8 mouse cellular contexts compared by ENCODE assay signal in the genomic region with DNA sequence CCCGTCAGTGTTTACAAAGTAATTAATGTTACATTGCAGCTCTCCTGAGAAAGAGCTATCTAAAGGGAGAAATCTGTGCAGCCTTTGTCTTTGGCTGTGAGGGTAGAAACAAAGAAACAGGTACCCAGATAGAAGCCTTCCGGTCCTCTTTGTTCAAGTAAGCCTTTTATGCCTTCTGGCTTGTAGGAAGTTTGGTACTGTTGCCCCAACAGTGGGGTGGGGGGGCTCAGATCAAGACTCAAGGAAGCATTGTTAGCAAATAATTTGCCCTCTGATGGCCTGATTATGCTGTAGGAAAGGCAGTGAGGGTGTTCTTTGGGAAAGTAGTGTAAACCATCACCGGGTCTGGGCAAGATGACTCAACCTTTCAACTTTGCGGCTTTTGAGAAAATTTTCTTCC. TPM values are rescaled to one million over a fixed set of nuclear protein-coding genes. Genes with fewer than 3 reads are reported as not detected.
DNase-seq lines count a peak whose midpoint lies in the region; ATAC-seq and TF ChIP-seq lines count a peak whose summit lies in the region.

No protein-coding gene starts in this region.

- no peaks in the 10 kb centered on the region for H3K9me3 ChIP-seq in limb, embryonic 12.5 days
- H3K9me3 ChIP-seq in stomach, postnatal 0 days (ENCODE audit: control insufficient read depth, low read length): no peaks in the 10 kb centered on the region

- no peak for TF ChIP-seq CTCF in thymus, adult 2 months (IDR thresholded peaks at IDR 0.05; ENCODE audit: borderline replicate concordance, control insufficient read depth, extremely low read depth, insufficient read depth, low read length, poor library complexity)
- TF ChIP-seq CTCF in stomach, postnatal 0 days (IDR thresholded peaks at IDR 0.05; ENCODE audit: low read depth): no peak

- no peak for TF ChIP-seq POLR2A in thymus, adult 2 months (IDR thresholded peaks at IDR 0.05; ENCODE audit: control insufficient read depth, extremely low read depth, insufficient read depth, low read length, poor library complexity)

- no peak for TF ChIP-seq EP300 in stomach, postnatal 0 days (optimal IDR thresholded peaks at IDR 0.05)

- 34% methylated on average over 4 of the region's 4 CpGs for WGBS in thymus, adult 2 months
- 3% methylated on average over 4 of the region's 4 CpGs for WGBS in limb, embryonic 12.5 days
- WGBS in stomach, postnatal 0 days: 14% methylated on average over 4 of the region's 4 CpGs

- H3K9ac ChIP-seq in limb, embryonic 12.5 days (replicated peaks): peak overlapping the region; percentile 88
- peak overlapping the region; percentile 31; the same call in 1 of the 2 replicates for H3K9ac ChIP-seq in stomach, postnatal 0 days (ENCODE audit: low read length)

- H3K27ac ChIP-seq in thymus, adult 2 months (ENCODE audit: control insufficient read depth, insufficient read depth, low read length): no peak overlapping the region
- H3K27ac ChIP-seq in limb, embryonic 12.5 days: peak overlapping the region; percentile 97
- peak overlapping the region; percentile 49; the same call in 1 of the 2 replicates for H3K27ac ChIP-seq in stomach, postnatal 0 days (replicated peaks)

- H3K4me1 ChIP-seq in thymus, adult 2 months (replicated peaks; ENCODE audit: control insufficient read depth, insufficient read depth, low read length): peaks cover 19% of the 10 kb centered on the region
- peaks cover 41% of the 10 kb centered on the region for H3K4me1 ChIP-seq in limb, embryonic 12.5 days (replicated peaks)
- H3K4me1 ChIP-seq in stomach, postnatal 0 days (replicated peaks; ENCODE audit: control insufficient read depth, insufficient read depth): peaks cover 18% of the 10 kb centered on the region

- no peak for ATAC-seq in CD4-positive, CD25-positive, alpha-beta regulatory T cell, adult 4 months
- no peak for ATAC-seq in limb, embryonic 12.5 days (ENCODE audit: insufficient number of reproducible peaks, insufficient read depth, low FRiP score, low TSS enrichment, low read depth)
- ATAC-seq in stomach, postnatal 0 days (ENCODE audit: low FRiP score, low TSS enrichment): no peak
- ATAC-seq in inflammation-experienced regulatory T-cells, adult 6 months: no peak

- no peaks in the 10 kb centered on the region for H3K36me3 ChIP-seq in thymus, adult 2 months (ENCODE audit: control insufficient read depth, insufficient read depth, low read length)
- H3K36me3 ChIP-seq in limb, embryonic 12.5 days: peaks cover 33% of the 10 kb centered on the region
- H3K36me3 ChIP-seq in stomach, postnatal 0 days (ENCODE audit: control insufficient read depth, insufficient read depth, low read length): no peaks in the 10 kb centered on the region

- DNase-seq in CD4-positive, CD25-positive, alpha-beta regulatory T cell, adult 2 months (ENCODE audit: low read depth, low spot score): peak; percentile 35
- peak; percentile 38 for DNase-seq in thymus, postnatal 0 days (ENCODE audit: low spot score)
- no peak for DNase-seq in thymus, adult 2 months
- no peak for DNase-seq in stomach, postnatal 0 days (ENCODE audit: low spot score)
- no peak for DNase-seq in ovary, postnatal 36 days (ENCODE audit: low spot score)

- no peaks in the 10 kb centered on the region for H3K27me3 ChIP-seq in thymus, adult 2 months (ENCODE audit: control insufficient read depth, insufficient read depth, low read length)
- no peaks in the 10 kb centered on the region for H3K27me3 ChIP-seq in limb, embryonic 12.5 days
- no peaks in the 10 kb centered on the region for H3K27me3 ChIP-seq in stomach, postnatal 0 days (ENCODE audit: control insufficient read depth, insufficient read depth, low read length)

- H3K4me2 ChIP-seq in limb, embryonic 12.5 days: peak overlapping the region; percentile 81
- H3K4me2 ChIP-seq in stomach, postnatal 0 days (replicated peaks; ENCODE audit: low read depth): peak overlapping the region; percentile 70

- H3K4me3 ChIP-seq in thymus, adult 2 months (ENCODE audit: control insufficient read depth, insufficient read depth, low read length): no peak overlapping the region
- H3K4me3 ChIP-seq in limb, embryonic 12.5 days (replicated peaks): peak overlapping the region; percentile 86
- peak overlapping the region; percentile 69 for H3K4me3 ChIP-seq in stomach, postnatal 0 days (ENCODE audit: low read depth, low read length)

RNA-seq across cellular contexts. Expression of a gene that starts 2.0 kb away (rescaled TPM):
- polyA plus RNA-seq in CD4-positive, CD25-positive, alpha-beta regulatory T cell, adult 4 months (2017; shearing (Covaris generic)): 1,000 to 10,000 TPM in 1 of 2 experiments, 100 to 1,000 TPM in 1; 810 to 1,266 TPM
- 599 and 667 TPM in 2 replicates for polyA plus RNA-seq in thymus, postnatal 0 days (2015; fragmentation: Nextera tagmentation; extraction: Ambion mirVana)
- 916 and 1,063 TPM in 2 replicates for polyA plus RNA-seq in thymus, adult 2 months (2012; rRNA removed)
- polyA plus RNA-seq in limb, embryonic 12.5 days (2016; fragmentation: Nextera tagmentation; extraction: Ambion mirVana): 1,583 and 1,668 TPM in 2 replicates
- polyA plus RNA-seq in stomach, postnatal 0 days (2015; fragmentation: Nextera tagmentation; extraction: Ambion mirVana): 472 and 500 TPM in 2 replicates
- polyA plus RNA-seq in inflammation-experienced regulatory T-cells, adult 6 months (2017; shearing (Covaris generic)): 1,000 to 10,000 TPM in 1 of 3 experiments, 100 to 1,000 TPM in 2; 745 to 1,024 (median 798) TPM

RNA-seq across cellular contexts. Expression of a gene that starts 21.8 kb away (rescaled TPM):
- polyA plus RNA-seq in CD4-positive, CD25-positive, alpha-beta regulatory T cell, adult 4 months (2017; shearing (Covaris generic)): not detected
- 0.20 and 0.41 TPM in 2 replicates for polyA plus RNA-seq in thymus, postnatal 0 days (2015; fragmentation: Nextera tagmentation; extraction: Ambion mirVana)
- 0.69 and 1.00 TPM in 2 replicates for polyA plus RNA-seq in thymus, adult 2 months (2012; rRNA removed)
- 0.24 and 0.88 TPM in 2 replicates for polyA plus RNA-seq in limb, embryonic 12.5 days (2016; fragmentation: Nextera tagmentation; extraction: Ambion mirVana)
- 5.9 and 6.7 TPM in 2 replicates for polyA plus RNA-seq in stomach, postnatal 0 days (2015; fragmentation: Nextera tagmentation; extraction: Ambion mirVana)
- polyA plus RNA-seq in inflammation-experienced regulatory T-cells, adult 6 months (2017; shearing (Covaris generic)): not detected

RNA-seq across cellular contexts. Expression of a gene that starts 41.1 kb away (rescaled TPM):
- polyA plus RNA-seq in CD4-positive, CD25-positive, alpha-beta regulatory T cell, adult 4 months (2017; shearing (Covaris generic)): 10 to 100 TPM; 35.0 to 53.6 TPM
- polyA plus RNA-seq in thymus, postnatal 0 days (2015; fragmentation: Nextera tagmentation; extraction: Ambion mirVana): 23.7 and 25.2 TPM in 2 replicates
- polyA plus RNA-seq in thymus, adult 2 months (2012; rRNA removed): 45.3 and 62.9 TPM in 2 replicates
- polyA plus RNA-seq in limb, embryonic 12.5 days (2016; fragmentation: Nextera tagmentation; extraction: Ambion mirVana): 29.7 and 31.1 TPM in 2 replicates
- polyA plus RNA-seq in stomach, postnatal 0 days (2015; fragmentation: Nextera tagmentation; extraction: Ambion mirVana): 13.3 and 14.9 TPM in 2 replicates
- 10 to 100 TPM; 17.2 to 62.5 (median 46.8) TPM for polyA plus RNA-seq in inflammation-experienced regulatory T-cells, adult 6 months (2017; shearing (Covaris generic))

Comparison
In these comparisons a context has a peak if more than half of its experiments do, and no peak if none do; other contexts are left out.
1. DNase-seq: peak in CD4-positive, CD25-positive, alpha-beta regulatory T cell, adult 2 months (single experiment) and thymus, postnatal 0 days (single experiment); none in thymus, adult 2 months (single experiment), stomach, postnatal 0 days (single experiment) and ovary, postnatal 36 days (single experiment).